Mouse (Mus musculus) CD4-positive, CD25-positive, alpha-beta regulatory T cell, adult 2 months (primary cell): ENCODE measurements around the gene Vtn.

Source experiments
- DNase-seq: peaks from one replicate; pipeline ENCODE4 v3.0.0-alpha.2; 2012; ENCODE audit warnings: low read depth, low spot score

The Vtn gene

DNA sequence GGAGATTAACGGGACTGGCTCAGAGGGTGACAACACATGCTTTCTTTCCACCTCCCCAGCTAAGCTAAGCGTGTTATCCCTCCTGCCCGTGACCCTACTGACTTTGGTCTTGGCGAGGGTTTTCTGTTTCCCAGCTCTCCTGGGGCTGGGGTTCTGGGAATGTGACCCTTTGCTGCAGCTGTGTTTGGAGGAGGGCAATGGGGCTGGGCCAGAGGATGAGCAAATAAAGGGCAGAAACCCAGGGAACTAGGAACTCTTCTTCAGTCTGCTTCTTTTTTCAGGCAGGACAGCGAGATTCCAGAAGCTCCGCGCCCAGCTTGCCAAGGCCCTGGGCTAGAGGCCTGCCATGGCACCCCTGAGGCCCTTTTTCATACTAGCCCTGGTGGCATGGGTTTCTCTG is at the start of gene Vtn:
Vtn (plus strand) TSS at position 88 of the 400 bp plus-strand sequence.
- no peak for DNase-seq

DNA sequence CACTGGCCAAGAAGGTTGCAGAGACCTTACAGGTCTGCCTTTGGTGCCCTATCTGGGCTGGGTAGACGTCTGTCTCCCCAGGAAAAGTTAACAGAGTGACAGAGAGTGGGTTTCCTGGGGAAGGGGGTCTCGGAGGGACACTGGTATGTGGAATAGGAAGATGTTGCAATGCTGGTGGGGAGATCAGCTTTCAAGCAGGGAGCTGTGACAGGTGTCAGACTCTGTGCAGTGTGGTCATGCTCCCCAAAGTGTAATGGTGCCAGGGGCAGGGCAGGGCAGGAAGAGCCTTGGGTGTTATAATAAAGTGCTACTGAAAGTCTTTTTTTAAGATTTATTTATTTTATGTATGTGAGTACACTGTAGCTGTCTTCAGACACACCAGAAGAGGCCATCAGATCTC is 48.6 kb upstream of the Vtn start:
- no peak for DNase-seq

DNA sequence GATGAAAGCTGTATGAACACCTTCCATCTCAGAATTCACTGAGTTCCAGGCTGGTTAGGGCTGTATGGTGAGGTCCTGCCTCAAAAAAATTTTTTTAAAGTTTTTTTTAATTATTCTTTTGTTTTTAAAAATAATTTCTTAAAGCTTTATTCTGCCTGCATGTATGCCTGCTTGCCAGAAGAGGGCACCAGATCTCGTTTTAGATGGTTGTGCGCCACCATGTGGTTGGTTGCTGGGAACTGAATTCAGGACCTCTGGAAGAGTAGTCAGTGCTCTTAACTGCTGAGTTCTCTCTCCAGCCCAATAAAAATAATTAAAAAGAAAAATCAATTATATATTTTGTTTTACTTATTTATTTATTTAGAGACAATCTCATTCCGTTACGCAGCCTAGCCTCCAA is 45.2 kb upstream of the Vtn start:
- DNase-seq, result peak; percentile 88

DNA sequence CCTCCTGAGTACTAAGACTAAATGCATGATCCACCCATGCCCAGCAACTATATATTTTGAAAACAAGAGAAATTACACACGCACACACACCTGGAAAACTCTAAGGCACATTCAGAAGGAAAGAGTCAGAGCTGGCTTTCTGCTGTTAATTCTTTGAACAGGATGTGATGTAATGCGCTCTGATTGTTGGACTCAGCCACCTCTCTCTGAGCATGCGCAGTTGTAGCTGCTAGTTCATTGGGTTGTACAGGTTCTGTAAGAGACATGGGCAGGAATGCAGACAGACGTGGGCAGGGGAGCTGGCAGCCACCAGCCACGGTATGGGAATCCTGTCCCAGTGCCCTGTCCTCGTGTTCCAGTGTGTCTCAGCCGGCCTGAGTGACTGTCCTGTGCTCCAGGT is 44.6 kb upstream of the Vtn start:
- DNase-seq, result peak; percentile 19

DNA sequence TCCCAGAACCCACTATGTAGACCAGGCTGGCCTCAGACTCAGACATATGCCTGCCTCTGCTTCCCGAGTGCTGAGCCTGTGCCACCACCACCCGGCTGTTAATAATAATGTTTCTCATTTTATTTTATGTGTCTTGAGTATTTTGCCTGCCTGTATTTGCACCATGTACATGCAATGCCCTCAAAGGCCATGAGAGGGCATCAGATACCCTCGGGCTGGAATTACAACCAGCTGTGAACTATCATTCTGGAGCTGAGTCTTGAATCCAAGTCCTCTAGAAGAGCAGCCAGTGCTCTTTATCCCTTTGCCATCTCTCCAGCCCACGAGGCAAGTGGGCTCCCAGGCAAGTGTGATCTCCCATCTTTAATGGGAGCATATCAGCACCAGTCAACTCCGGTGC is 43.6 kb upstream of the Vtn start:
- DNase-seq, result peak; percentile 63

DNA sequence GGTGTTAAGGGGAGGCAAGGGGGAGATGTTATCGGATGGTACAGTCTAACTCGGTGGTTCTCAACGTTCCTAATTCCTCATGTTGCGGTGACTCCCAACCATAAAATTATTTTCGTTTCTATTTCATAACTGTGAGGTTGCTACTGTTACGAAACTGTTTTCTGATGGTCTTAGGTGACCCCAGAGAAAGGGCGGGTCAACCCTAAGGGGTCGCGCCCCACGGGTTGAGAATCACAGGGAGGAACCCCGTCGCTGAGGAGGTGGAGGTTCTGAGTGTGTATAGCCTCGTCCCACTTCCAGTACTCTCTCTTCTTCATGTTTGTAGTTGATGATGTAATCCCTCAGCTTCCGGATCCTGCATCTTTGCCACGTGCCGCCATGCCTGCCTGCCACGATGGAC is 40.2 kb upstream of the Vtn start:
- no peak for DNase-seq

DNA sequence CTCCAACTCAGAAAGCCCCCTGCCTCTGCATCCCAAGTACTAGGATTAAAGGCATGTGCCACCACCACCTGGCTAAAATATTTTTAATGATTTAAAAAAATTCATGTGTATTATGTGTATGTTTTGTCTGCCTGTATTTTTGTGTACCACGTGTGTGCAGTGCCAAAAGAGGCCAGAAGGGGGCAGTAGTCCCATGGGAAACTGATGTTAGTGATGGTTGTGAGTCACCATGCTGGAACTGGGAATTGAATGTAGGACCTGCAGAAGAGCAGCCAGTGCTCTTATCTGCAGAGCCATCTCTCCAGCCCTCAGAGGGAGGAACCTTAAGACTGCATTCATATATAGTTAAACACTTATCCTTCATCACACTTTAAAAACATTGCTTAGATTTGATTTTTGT is 37.0 kb upstream of the Vtn start:
- peak; percentile 40 for DNase-seq

DNA sequence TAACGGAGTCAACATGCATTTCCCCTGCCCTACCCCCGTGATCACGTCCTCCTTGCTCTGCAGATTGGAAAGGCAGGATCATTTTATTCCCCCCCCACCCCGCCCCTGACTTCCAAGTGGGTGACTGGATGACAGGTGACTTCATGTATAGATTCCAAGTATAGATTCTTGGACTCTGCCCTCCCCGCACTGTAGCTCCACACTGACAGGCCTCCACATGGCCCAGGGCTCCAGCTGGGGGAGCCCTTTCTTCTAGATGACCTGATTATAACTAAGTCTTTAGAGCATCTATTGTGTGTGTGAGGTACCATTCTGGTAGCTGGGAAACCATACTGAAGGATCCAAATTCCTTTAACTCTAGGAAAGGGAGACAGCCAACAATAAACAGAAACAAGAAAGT is 36.2 kb upstream of the Vtn start:
- DNase-seq, result no peak

DNA sequence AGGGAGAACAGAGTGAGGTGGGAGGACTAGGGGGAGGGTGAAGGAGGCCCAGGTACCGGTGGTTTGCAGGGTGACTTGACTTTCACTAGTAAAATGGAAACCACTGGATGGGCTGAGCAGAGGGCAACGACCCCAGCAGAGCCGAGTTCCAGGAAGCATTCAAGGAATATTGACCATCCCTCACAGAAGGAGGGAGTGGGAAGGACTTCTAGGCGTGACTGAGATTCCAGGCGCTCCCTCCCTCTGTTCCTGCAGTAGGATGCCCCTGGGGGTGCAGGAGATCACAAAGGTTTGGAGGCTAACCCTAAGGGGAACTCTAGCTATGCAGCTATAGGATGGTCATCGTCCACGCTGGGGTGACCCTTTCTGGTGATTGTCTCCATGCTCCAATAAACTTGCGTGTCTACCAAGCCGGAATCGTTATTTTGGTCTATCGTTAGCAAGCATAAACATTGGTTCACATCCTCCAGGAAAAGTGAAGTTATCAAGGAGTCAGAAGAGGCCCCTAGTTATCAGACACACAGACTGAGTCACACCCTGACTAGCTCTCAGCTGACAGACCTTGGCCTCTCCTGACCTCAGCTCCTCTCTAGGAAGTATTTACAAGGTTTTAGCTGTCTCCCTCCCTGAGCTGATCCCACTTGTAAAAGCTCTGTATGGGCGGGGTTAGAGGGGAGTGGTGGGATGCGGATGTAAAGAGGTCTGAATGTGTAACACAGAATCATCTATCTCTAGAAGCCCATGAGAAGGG is 35.4 kb upstream of the Vtn start:
- DNase-seq, result no peak

DNA sequence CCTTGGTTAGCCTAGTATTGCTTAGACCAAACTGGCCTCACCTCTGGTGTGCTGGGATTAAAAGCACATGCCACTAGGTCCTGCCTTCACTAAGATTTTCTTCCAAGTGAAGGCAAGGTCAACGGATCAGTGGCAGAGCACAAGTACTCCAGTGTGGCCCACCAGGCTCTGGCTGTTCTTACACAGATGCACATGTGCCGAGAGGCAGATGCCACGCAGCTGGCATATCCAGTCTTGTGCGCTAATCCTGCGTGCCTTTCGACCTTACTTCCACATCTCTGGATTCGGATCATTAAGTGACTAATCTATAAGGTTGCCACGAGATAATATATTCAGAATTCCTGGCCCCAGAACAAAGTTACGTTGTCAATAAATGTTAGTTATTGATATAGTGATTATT is 33.8 kb upstream of the Vtn start:
- DNase-seq, result no peak

DNA sequence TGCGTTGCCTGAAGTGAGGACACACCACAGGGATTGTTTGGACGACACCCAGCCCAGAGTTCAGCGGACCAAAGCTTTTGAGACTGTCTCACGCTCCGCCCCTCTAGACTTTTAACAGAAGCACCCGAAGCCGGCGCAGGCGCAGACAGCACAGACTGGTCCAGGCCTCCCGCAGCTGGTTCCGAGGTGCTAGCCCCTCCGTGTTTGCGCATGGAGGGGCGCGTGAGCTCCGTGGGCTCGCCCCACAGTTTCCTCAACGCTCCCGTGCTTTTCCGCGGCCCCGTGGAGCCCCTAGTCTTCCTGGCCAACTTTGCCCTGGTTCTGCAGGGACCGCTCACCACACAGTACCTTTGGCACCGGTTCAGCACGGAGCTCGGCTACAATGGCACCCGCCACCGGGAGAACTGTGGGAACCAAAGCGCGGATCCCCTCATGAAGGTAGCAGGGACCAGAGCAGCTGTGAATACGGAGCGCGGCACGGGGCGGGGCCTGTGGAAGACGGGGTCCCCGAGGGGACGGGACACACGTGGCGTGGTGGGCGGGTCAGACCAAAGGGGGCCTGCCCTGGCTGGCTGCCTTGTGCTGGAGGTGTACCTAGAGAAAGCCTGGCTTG is 33.2 kb upstream of the Vtn start, which contains the start of gene Slc46a1:
Slc46a1 (plus strand) TSS at position 130 of the 613 bp plus-strand sequence.
- peak; percentile 79 for DNase-seq

DNA sequence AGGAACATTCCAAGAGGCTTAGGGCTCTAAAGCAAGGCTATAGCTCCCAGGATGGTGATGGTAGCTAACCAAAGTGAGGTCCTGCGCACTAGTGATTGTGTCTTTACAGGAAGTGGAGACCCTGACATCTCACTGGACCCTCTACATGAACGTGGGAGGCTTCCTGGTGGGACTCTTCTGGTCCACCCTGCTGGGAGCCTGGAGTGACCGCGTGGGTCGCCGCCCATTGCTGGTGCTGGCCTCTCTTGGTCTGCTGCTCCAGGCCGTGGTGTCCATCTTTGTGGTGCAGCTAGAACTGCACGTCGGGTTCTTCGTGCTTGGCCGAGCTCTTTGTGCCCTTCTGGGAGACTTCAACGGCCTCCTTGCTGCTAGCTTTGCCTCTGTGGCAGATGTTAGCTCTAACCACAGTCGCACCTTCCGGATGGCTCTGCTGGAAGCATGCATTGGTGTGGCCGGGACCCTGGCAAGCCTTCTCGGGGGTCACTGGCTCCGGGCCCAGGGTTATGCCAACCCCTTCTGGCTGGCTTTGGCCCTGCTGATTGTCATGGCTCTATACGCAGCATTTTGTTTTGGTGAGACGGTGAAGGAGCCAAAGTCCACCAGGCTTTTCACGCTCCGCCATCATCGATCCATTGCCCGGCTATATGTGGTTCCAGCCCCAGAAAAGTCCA is 32.5 kb upstream of the Vtn start:
- no peak for DNase-seq

DNA sequence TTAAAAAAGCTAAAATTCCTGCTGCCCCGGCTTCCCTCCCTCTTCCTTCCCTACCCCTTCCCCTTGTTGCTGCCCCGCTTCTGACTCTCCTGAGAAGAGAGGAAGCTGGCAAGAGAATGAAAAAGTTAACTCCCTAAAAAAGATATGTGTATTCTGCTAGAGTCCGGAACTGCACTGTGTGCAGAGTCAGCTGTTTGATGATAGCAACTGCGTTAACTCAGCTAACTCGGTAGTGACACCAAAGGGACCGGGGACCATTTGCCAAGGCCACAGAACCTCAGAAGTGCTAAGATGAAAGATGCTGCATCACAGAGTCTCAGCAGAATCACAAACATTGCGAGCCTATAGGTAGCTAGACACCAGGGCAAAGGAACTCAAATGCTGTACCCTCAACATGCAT is 31.4 kb upstream of the Vtn start:
- DNase-seq, result no peak

DNA sequence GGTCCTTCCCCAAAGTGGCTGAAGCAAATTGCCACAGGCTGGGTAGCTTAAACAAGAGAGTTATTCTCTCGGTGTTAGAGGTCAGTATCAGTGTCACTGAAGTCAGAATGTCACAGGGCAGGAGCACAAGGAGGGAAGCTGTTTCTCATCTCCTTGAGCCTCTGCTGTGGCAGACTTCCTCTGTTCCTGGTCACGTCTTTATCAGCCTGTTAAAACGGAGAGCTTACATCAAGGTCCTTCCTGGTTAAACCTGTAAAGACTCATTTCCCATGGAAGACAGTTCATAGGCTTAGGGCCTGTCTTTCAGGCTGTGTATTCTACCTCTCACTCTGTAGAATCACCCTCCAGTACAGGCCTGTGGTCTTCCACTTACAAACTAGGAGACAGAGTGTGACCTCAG is 31.0 kb upstream of the Vtn start:
- DNase-seq, result no peak

DNA sequence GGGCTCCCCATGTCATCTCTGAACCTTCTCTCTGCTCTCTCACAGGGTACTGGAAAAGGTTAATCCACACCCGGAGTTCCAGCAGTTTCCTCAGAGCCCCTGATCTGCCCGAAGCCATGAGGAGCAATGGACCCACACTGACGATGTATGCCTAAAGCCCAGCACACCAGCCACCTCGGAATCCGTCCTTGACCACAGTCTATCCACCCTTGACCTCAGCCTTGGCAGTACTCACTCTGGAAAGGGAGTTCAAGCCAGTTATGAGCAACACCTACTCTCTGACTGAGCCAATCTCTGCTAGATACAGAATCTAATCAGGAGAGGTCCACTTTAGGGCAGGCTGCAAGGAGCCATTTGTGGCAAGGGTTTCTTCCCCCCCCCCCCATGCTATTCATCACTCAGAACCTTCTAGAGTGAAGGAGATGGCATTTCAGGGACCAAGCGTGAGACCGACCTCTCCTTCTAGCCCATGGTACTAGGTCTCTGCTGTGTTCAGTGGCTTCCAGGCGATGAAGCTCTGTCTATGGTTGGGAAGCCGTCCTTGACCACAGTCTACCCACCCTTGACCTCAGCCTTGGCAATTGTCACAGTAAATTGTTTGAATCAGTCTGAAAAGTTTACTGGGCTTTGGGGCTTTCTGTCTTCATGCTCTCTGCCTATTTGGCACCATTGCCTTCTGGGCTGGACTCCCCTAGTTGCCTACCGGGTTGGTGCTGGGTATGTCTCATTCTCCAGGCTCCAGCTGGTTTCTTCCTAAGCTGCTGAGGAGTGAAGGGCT is 27.4 kb upstream of the Vtn start:
- no peak for DNase-seq

DNA sequence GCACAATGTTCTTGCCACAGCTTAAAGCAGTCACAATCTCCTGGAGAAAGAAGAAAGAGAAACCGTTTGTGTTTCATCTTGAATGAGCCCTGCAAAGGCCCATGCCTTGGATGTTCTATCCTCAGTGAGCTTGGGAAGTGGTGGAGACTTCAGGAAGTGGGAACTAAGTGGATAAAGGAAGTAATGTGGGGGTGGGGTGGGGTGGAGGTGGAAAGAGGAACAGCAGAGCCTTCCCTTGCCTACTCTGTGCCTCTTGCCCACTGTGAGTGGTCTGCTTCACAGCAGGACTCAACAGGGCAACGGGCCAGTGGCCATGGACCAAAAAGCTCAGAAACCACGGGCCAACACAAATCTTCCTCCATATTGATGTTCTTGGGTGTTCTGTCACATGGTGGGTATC is 23.6 kb upstream of the Vtn start:
- no peak for DNase-seq

DNA sequence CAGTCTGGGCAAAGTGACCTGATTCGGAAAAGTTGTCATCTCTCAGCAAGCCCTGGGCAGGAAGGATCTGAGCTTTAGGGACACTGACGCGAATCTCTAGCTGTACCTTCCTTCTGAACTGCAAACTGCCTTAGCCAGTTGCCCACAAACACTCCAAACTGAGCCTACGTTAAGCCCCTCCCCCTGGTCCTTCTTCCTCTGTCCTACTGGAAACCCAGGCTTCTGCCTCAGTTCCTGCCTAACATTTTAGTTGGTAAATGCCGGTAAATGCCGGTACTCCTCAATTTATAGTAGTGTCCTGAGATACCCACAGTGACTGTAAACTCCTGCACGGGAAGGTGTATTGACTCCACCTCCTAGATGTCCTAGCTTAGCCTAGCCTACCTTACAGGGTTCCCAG is 15.3 kb upstream of the Vtn start:
- DNase-seq, result no peak

DNA sequence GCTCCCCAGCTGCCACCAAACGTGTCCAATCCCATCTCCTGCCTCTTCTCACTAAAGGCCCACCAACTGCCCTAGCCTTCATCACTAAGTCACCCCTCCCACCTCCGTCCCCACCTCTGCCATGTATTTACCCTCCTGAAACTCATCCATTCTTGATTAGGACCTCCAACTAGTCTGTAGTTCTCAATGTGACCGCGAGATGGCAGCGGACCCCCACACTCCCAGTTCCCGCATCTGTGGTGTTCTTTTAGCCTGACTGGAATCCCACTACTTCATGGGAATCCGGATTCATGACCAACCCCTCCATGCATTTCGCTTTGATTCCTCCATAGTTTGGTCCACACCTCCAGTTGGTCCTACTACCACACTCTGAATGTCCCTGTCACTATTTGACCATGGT is 10.7 kb upstream of the Vtn start:
- peak; percentile 73 for DNase-seq

DNA sequence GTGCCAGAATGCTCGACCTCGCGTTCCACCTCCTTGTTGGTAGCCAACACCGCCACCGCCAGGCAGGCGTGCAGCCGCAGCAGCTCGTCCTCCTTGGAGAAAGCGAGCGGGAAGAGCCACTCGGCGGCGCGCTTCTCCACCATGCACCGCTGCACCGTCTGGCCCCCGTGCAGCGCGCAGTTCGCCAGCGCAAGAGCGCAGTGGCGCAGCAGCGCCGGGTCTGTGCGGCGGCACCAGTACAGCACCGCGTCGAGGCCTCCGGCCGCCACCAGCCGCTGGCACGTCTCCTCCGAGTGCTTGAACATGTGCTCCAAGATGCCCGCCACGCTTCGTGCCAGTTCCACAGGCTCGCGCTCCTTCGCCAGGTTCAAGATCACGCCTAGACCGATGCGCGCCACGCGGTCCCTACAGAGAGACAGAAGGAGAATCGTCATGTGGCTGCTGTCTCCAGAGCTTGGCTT is 8.1 kb upstream of the Vtn start:
- no peak for DNase-seq

DNA sequence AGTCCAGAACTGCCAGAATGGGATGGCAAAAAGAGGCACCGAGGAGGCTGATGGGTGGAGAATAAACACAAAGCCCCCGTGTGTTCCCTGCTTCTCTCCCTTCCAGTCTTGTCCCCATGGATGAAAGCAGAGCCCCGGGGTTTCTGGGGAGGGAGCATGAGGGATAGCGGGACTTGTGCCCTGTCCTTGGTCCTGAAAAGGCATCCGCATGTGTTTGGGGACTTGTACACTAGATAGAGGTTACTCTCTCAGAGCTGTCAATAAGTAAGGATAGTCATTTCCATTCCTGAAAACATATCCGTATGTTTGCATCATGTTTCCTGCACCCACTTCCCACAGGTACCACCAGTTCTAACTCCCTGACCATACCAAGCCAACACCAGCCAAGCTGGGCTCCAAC is 3.0 kb upstream of the Vtn start:
- peak; percentile 59 for DNase-seq

DNA sequence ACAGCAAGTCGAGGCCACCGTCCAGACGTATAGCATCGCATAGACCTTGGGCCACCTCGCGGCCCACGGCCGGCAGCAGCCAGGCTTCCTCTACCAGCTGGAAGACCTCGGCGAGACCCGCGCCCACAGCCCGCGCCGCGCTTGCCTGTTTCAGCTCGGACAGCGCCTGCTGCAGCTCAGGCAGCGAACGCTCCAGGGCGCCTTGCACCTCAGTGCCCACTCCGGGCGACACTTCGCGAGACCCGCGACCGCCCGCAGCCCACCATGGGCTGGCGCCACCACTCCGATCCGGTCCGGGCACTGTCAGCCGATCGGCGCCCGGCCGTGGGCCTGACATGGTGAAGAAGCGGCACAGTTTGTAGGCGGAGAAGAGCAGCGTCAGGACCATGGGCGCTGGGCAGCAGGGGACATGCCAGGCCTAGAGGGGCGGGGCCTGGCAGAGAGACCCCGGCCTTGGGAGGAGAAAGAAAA is 1.8 kb upstream of the Vtn start:
- DNase-seq, result peak; percentile 43
